Mouse (Mus musculus) CD8-positive naive resting alpha-beta T cell, adult 2 months (primary cell): ENCODE measurements around the gene Hist1h2bl.
"Not testable (repeated sequence)": the region's sequence is repeated elsewhere in the genome, so short reads cannot be mapped to it uniquely, and the experiment has no call there.

Experiments
- DNase-seq, 2 experiments: peaks; one replicate each; pipeline ENCODE4 v3.0.0; 2022; ENCODE audit warnings: low read depth in 2 of 2, low spot score in 2 of 2

Hist1h2bl gene

GRCm38 (mm10) chr13:21715864-21716539 is at the start of gene Hist1h2bl, which contains the start of gene Hist1h2ai:
Hist1h2bl (minus strand) TSS chr13:21716143.
Hist1h2ai (plus strand) TSS chr13:21716422.
- DNase-seq, result peak; percentile 57 to 71

GRCm38 (mm10) chr13:21755707-21756106 is 39.8 kb upstream of the Hist1h2bl start:
- no peak for DNase-seq

- not testable (repeated sequence) for DNase-seq
These were observed 38.5 kb upstream of the Hist1h2bl start for GRCm38 (mm10) chr13:21754294-21755001.

GRCm38 (mm10) chr13:21753524-21754285 is 37.8 kb upstream of the Hist1h2bl start, which contains the start of the genes Hist1h2ak and Hist1h2bn:
Hist1h2ak (minus strand) TSS chr13:21753827.
Hist1h2bn (plus strand) TSS chr13:21754123.
- DNase-seq, result peak; percentile 46 to 62

GRCm38 (mm10) chr13:21753051-21753523 is 37.1 kb upstream of the Hist1h2bl start:
- DNase-seq, result no peak

GRCm38 (mm10) chr13:21752356-21752755 is 36.4 kb upstream of the Hist1h2bl start:
- no peak for DNase-seq

GRCm38 (mm10) chr13:21751827-21752226 is 35.9 kb upstream of the Hist1h2bl start:
- DNase-seq, result no peak

GRCm38 (mm10) chr13:21751417-21751816 is 35.5 kb upstream of the Hist1h2bl start:
- no peak for DNase-seq

- peak; percentile 80 to 83 for DNase-seq
These were observed 34.4 kb upstream of the Hist1h2bl start, which contains the start of gene Hist1h4k for GRCm38 (mm10) chr13:21750159-21751017. Hist1h4k (minus strand) TSS chr13:21750505.

GRCm38 (mm10) chr13:21749387-21750158 is 33.6 kb upstream of the Hist1h2bl start:
- no peak for DNase-seq

GRCm38 (mm10) chr13:21745006-21745405 is 29.1 kb upstream of the Hist1h2bl start:
- DNase-seq, result no peak

GRCm38 (mm10) chr13:21734906-21735767 is 19.2 kb upstream of the Hist1h2bl start, which contains the start of gene Hist1h4j:
Hist1h4j (plus strand) TSS chr13:21735064.
- peak in 1 of 2 experiments; percentile 60 for DNase-seq

GRCm38 (mm10) chr13:21734010-21734905 is 18.3 kb upstream of the Hist1h2bl start:
- DNase-seq, result peak; percentile 70 to 79

- DNase-seq, result no peak
These were observed 17.5 kb upstream of the Hist1h2bl start for GRCm38 (mm10) chr13:21733466-21733865.

- DNase-seq, result no peak
These were observed 13.6 kb upstream of the Hist1h2bl start for GRCm38 (mm10) chr13:21729544-21729943.

GRCm38 (mm10) chr13:21727948-21728572 is 12.1 kb upstream of the Hist1h2bl start:
- DNase-seq, result no peak
